Mouse (Mus musculus): ENCODE results near the gene 1700023F06Rik.

- TF ChIP-seq CTCF (IDR thresholded peaks at IDR 0.05; ENCODE audit: control insufficient read depth, insufficient read depth, low read length) = no peak
- no peak for TF ChIP-seq POLR2A (IDR thresholded peaks at IDR 0.05; ENCODE audit: borderline replicate concordance, control insufficient read depth, low read depth, low read length)
Measured at GRCm38 (mm10) chr11:103218517-103218901, 10.2 kb upstream of the 1700023F06Rik start.
